Mouse (Mus musculus) CH12.LX (cell line): ENCODE measurements at regions not wholly inside any gene's neighbourhood (a gene's known extent, or its start where the extent isn't known, plus 50 kb on each side); places are given as distances from the start of the nearest gene placed in this dataset.
A peak's percentile ranks its signal among the peaks of the same experiment; 100 is the strongest.

Experiments used
- DNase-seq: peaks from one replicate; pipeline ENCODE4 v3.0.0-alpha.2; 2013; ENCODE audit errors: extremely low read depth
- H3K27ac ChIP-seq: 2 replicates; pipeline ENCODE4 v1.5.1; 2012; ENCODE audit warnings: low read depth, mild to moderate bottlenecking, control low read depth, moderate library complexity; ENCODE audit not compliant: insufficient read depth
- H3K27me3 ChIP-seq: replicated peaks from 2 replicates; pipeline ENCODE3; 2012; ENCODE audit warnings: inconsistent platforms
- H3K36me3 ChIP-seq, 2 experiments: replicated peaks in 1 of 2; 2 replicates each; pipeline versions ENCODE3 to v1.6.1; 2012; ENCODE audit warnings: inconsistent platforms in 1 of 2, low read length in 1 of 2, mild to moderate bottlenecking in 1 of 2, mixed read lengths in 1 of 2, moderate library complexity in 1 of 2; ENCODE audit not compliant: control insufficient read depth in 1 of 2, insufficient read depth in 1 of 2
- H3K4me1 ChIP-seq, 2 experiments: 2 replicates each; pipeline ENCODE4 v1.6.1; 2012; ENCODE audit warnings: inconsistent platforms in 1 of 2, moderate library complexity in 1 of 2; ENCODE audit not compliant: insufficient read depth in 2 of 2, control insufficient read depth in 1 of 2
- H3K4me2 ChIP-seq: 2 replicates; pipeline ENCODE4 v1.6.1; 2012; ENCODE audit warnings: low read depth, mild to moderate bottlenecking, control low read depth; ENCODE audit not compliant: poor library complexity, insufficient read depth, severe bottlenecking
- H3K4me3 ChIP-seq, 3 experiments: fragments of 150-350 bp in 1 of 3; sonication (generic) in 1 of 3; replicated peaks in 1 of 3; 2 replicates each; pipeline versions ENCODE3 to v1.5.1; 2011 to 2012; ENCODE audit warnings: low read depth in 2 of 3, low read length in 2 of 3, mild to moderate bottlenecking in 2 of 3, moderate library complexity in 2 of 3, control low read depth in 1 of 3, improper control_type of control experiment in 1 of 3, inconsistent platforms in 1 of 3, mixed read lengths in 1 of 3; ENCODE audit not compliant: poor library complexity in 1 of 3
- H3K79me2 ChIP-seq: replicated peaks from 2 replicates; pipeline ENCODE4 v1.6.1; 2012; ENCODE audit warnings: mild to moderate bottlenecking, moderate library complexity; ENCODE audit not compliant: control insufficient read depth, poor library complexity, insufficient read depth, severe bottlenecking; ENCODE audit errors: extremely low read depth
- H3K9ac ChIP-seq: 2 replicates; pipeline ENCODE4 v1.6.1; 2012; ENCODE audit warnings: low read depth, mild to moderate bottlenecking, control low read depth, moderate library complexity; ENCODE audit not compliant: insufficient read depth
- H3K9me3 ChIP-seq: replicated peaks from 2 replicates; pipeline ENCODE3; 2012; ENCODE audit warnings: low read length, inconsistent platforms, mixed read lengths
- CTCF ChIP-seq, 2 experiments: IDR thresholded peaks in 1 of 2; conservative IDR thresholded peaks in 1 of 2; 2 replicates each; pipeline ENCODE4 v1.5.1; 2011 to 2012; ENCODE audit warnings: low read depth in 2 of 2, low read length in 2 of 2, improper control_type of control experiment in 1 of 2, inconsistent platforms in 1 of 2, mild to moderate bottlenecking in 1 of 2, moderate library complexity in 1 of 2
- HCFC1 ChIP-seq: IDR thresholded peaks from 2 replicates; pipeline ENCODE4 v1.6.1; 2012; ENCODE audit warnings: low read depth, mild to moderate bottlenecking, inconsistent platforms, low read length, improper control_type of control experiment
- IRF4 ChIP-seq: IDR thresholded peaks from 2 replicates; pipeline ENCODE4 v1.6.1; 2014; ENCODE audit warnings: low read depth, mild to moderate bottlenecking, inconsistent platforms, low read length, improper control_type of control experiment
- KAT2A ChIP-seq: IDR thresholded peaks from 2 replicates; pipeline ENCODE4 v1.6.1; 2012; ENCODE audit warnings: low read length, improper control_type of control experiment, inconsistent platforms; ENCODE audit not compliant: insufficient replicate concordance
- MAFK ChIP-seq: IDR thresholded peaks from 2 replicates; pipeline ENCODE4 v1.6.1; 2011; ENCODE audit warnings: low read length, improper control_type of control experiment; ENCODE audit not compliant: insufficient replicate concordance
- MEF2A ChIP-seq: IDR thresholded peaks from 2 replicates; pipeline ENCODE4 v1.6.1; 2014; ENCODE audit warnings: low read depth, mild to moderate bottlenecking, inconsistent platforms, low read length, improper control_type of control experiment, borderline replicate concordance
- MXI1 ChIP-seq: IDR thresholded peaks from 2 replicates; pipeline ENCODE4 v1.6.1; 2011; ENCODE audit warnings: mild to moderate bottlenecking, low read depth, low read length, improper control_type of control experiment
- MYC ChIP-seq: IDR thresholded peaks from 2 replicates; pipeline ENCODE4 v1.6.1; 2011; ENCODE audit warnings: low read depth, mild to moderate bottlenecking, improper control_type of control experiment, low read length
- POLR2AphosphoS2 ChIP-seq: IDR thresholded peaks from 2 replicates; pipeline ENCODE4 v1.6.1; 2011; ENCODE audit warnings: low read depth, low read length, improper control_type of control experiment
- RAD21 ChIP-seq: IDR thresholded peaks from 2 replicates; pipeline ENCODE4 v1.6.1; 2011; ENCODE audit warnings: low read depth, mild to moderate bottlenecking, low read length, improper control_type of control experiment, moderate library complexity
- SIN3A ChIP-seq: IDR thresholded peaks from 2 replicates; pipeline ENCODE4 v1.6.1; 2012; ENCODE audit warnings: low read length, improper control_type of control experiment, inconsistent platforms
- TCF12 ChIP-seq: IDR thresholded peaks from 2 replicates; pipeline ENCODE4 v1.6.1; 2014; ENCODE audit warnings: low read depth, mild to moderate bottlenecking, inconsistent platforms, low read length, improper control_type of control experiment
- USF2 ChIP-seq: conservative IDR thresholded peaks from 2 replicates; pipeline ENCODE4 v1.6.1; 2011; ENCODE audit warnings: low read depth, low read length, improper control_type of control experiment
- ZC3H11A ChIP-seq: IDR thresholded peaks from 2 replicates; pipeline ENCODE4 v1.6.1; 2012; ENCODE audit warnings: low read depth, mild to moderate bottlenecking, inconsistent platforms, low read length, improper control_type of control experiment
- ZKSCAN1 ChIP-seq: IDR thresholded peaks from 2 replicates; pipeline ENCODE4 v1.6.1; 2012; ENCODE audit warnings: low read depth, inconsistent platforms, low read length, improper control_type of control experiment, borderline replicate concordance
- ZMIZ1 ChIP-seq: IDR thresholded peaks from 2 replicates; pipeline ENCODE4 v1.6.1; 2012; ENCODE audit warnings: low read depth, mild to moderate bottlenecking, inconsistent platforms, low read length, improper control_type of control experiment
- dilution Hi-C: fragments of 300-500 bp; cut with MboI; formaldehyde crosslinking; loops from 2 replicates; pipeline ENCODE4 v1.14.3; 2020; ENCODE audit warnings: low sequenced_read_pairs; ENCODE audit not compliant: extremely low pct_unique_long_range_greater_than_20kb, extremely low pct_ligation_motif_present
- in situ Hi-C: fragments of 300-500 bp; cut with MboI; formaldehyde crosslinking; loops from 3 replicates; pipeline ENCODE4 v1.14.3; 2019; ENCODE audit warnings: low sequenced_read_pairs, low pct_ligation_motif_present, low pct_unique_long_range_greater_than_20kb, mixed read lengths

GRCm38 (mm10) chr3:57998121-57999102, 150.5 kb upstream of the Pfn2 start:
- H3K4me2 ChIP-seq = no peak overlapping the region
- H3K79me2 ChIP-seq = no peaks in the 10 kb centered on the region
- no peak for DNase-seq
- H3K36me3 ChIP-seq = no peaks in the 10 kb centered on the region
- TF ChIP-seq USF2 (no peak), KAT2A (no peak), IRF4 (no peak)
- H3K4me1 ChIP-seq = peaks cover 0 to under 1% of the 10 kb centered on the region in 2 experiments; a peak in 1 of 4 replicates
- H3K9ac ChIP-seq = no peak overlapping the region
- H3K27ac ChIP-seq = no peak overlapping the region
- in situ Hi-C loops = no loop called here
- H3K27me3 ChIP-seq = no peaks in the 10 kb centered on the region
- no peaks in the 10 kb centered on the region for H3K9me3 ChIP-seq
- no peak overlapping the region for H3K4me3 ChIP-seq
- dilution Hi-C loops = no loop called here

DNA sequence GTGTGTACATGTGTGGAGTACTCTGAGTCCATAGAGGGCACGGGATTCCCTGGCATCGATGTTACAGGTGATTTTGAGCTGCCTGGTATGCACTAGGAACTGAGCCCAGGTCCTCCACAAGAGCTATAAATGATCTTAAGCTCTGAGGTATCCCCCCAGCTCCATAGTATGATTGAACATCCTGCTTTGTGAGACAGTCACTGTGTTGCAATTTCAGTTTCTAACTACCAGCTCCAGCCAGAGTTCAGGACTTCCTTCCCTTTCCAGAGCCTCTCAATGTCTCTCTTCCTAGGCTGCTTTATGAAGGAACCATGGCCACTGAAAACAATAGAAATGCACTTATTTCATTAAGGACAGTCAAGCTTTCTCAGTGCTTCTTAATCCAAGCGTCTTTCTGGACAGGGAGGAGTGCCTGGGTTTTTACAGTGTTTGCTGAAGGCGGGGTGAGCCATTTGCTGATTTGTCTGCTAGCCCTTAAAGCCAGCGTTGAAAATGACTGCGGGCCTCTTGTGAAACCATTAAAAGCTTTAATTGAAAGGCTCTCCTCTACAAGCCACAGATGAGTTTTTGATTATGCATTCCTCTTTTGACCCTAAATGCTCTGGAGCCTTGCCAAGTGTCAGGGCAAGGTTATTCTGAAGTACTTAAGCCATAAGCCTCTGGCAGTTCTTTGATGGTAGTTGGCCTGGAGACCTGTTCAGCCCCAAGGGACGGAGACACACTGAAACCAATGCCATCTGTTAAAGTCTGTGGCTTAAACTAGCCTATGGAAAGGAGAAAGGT, 155.1 kb upstream of the Pfn2 start:
- H3K4me3 ChIP-seq = no peak overlapping the region
- H3K27ac ChIP-seq = no peak overlapping the region
- H3K9me3 ChIP-seq = no peaks in the 10 kb centered on the region
- dilution Hi-C loops = no loop called here
- no peak for DNase-seq
- H3K4me1 ChIP-seq = no peaks in the 10 kb centered on the region
- no peaks in the 10 kb centered on the region for H3K79me2 ChIP-seq
- in situ Hi-C loops = no loop called here
- no peaks in the 10 kb centered on the region for H3K27me3 ChIP-seq
- H3K4me2 ChIP-seq = 0 out of 2 replicates have a peak overlapping the region, but pooled peaks have one; percentile 5
- H3K9ac ChIP-seq = no peak overlapping the region
- no peak for TF ChIP-seq ZKSCAN1
- no peak for TF ChIP-seq HCFC1
- no peak for TF ChIP-seq MAFK
- no peak for TF ChIP-seq MYC
- TF ChIP-seq TCF12 = no peak
- no peak for TF ChIP-seq MXI1
- no peak for TF ChIP-seq ZMIZ1
- no peak for TF ChIP-seq ZC3H11A
- no peak for TF ChIP-seq CTCF (conservative IDR thresholded peaks at IDR 0.05 in 1 of 2, IDR thresholded peaks at IDR 0.05 in 1 of 2; ENCODE audit: low read depth in 2 of 2, low read length in 2 of 2)
- no peak for TF ChIP-seq RAD21
- no peak for TF ChIP-seq POLR2AphosphoS2
- no peak for TF ChIP-seq MEF2A
- TF ChIP-seq SIN3A = no peak
- H3K36me3 ChIP-seq = no peaks in the 10 kb centered on the region
